Mouse (Mus musculus) myocyte (in vitro differentiated cells): ENCODE results near the gene Gdpd1. TPM values are rescaled to one million over a fixed set of nuclear protein-coding genes. Genes with fewer than 3 reads are reported as not detected.
"Not testable (repeated sequence)": the region's sequence is repeated elsewhere in the genome, so short reads cannot be mapped to it uniquely, and the experiment has no call there.

Experiments used
- H3K27me3 ChIP-seq: one replicate; pipeline ENCODE4 v1.6.1; 2011; ENCODE audit not compliant: control insufficient read depth, insufficient read depth, insufficient read length
- H3K36me3 ChIP-seq: one replicate; pipeline ENCODE4 v1.6.1; 2011; ENCODE audit not compliant: control insufficient read depth, insufficient read depth
- H3K4me2 ChIP-seq: one replicate; pipeline ENCODE4 v1.6.1; 2011; ENCODE audit warnings: low read depth, control low read depth
- H3K4me3 ChIP-seq: one replicate; pipeline ENCODE4 v1.5.1; 2011; ENCODE audit warnings: mild to moderate bottlenecking, control low read depth, moderate library complexity
- H3K79me2 ChIP-seq: one replicate; pipeline ENCODE4 v1.6.1; 2011; ENCODE audit not compliant: control insufficient read depth, insufficient read depth
- H3ac ChIP-seq: one replicate; pipeline ENCODE4 v1.6.1; 2011; ENCODE audit not compliant: control insufficient read depth, insufficient read length
- CEBPB ChIP-seq: IDR thresholded peaks from 2 replicates; pipeline ENCODE4 v1.6.1; 2011; ENCODE audit warnings: mild to moderate bottlenecking, moderate library complexity; ENCODE audit not compliant: poor library complexity, insufficient read depth, severe bottlenecking
- E2F4 ChIP-seq: IDR thresholded peaks from one replicate; pipeline ENCODE4 v1.6.1; 2011; ENCODE audit warnings: mild to moderate bottlenecking, control low read depth, moderate library complexity; ENCODE audit not compliant: insufficient read depth
- MAX ChIP-seq: IDR thresholded peaks from one replicate; pipeline ENCODE4 v1.6.1; 2011; ENCODE audit warnings: low read depth, mild to moderate bottlenecking, control low read depth
- MYOD1 ChIP-seq, 3 experiments: IDR thresholded peaks; one replicate each; pipeline ENCODE4 v1.6.1; 2011; ENCODE audit warnings: control low read depth in 2 of 3, low read depth in 2 of 3, mild to moderate bottlenecking in 2 of 3, moderate library complexity in 1 of 3; ENCODE audit not compliant: insufficient read length in 2 of 3, control insufficient read depth in 1 of 3
- MYOG ChIP-seq, 3 experiments: IDR thresholded peaks; one replicate each; pipeline ENCODE4 v1.6.1; 2011; ENCODE audit warnings: control low read depth in 2 of 3, low read depth in 2 of 3, mild to moderate bottlenecking in 2 of 3; ENCODE audit not compliant: insufficient read length in 2 of 3, control insufficient read depth in 1 of 3, insufficient read depth in 1 of 3
- POLR2A ChIP-seq: IDR thresholded peaks from one replicate; pipeline ENCODE4 v1.6.1; 2011; ENCODE audit warnings: low read depth, mild to moderate bottlenecking, control low read depth, moderate library complexity; ENCODE audit not compliant: insufficient read length
- POLR2AphosphoS2 ChIP-seq: IDR thresholded peaks from one replicate; pipeline ENCODE4 v1.6.1; 2011; ENCODE audit warnings: low read depth, control low read depth; ENCODE audit not compliant: insufficient read length
- REST ChIP-seq: IDR thresholded peaks from one replicate; pipeline ENCODE4 v1.6.1; 2011; ENCODE audit warnings: mild to moderate bottlenecking, control low read depth, moderate library complexity; ENCODE audit not compliant: insufficient read depth, insufficient read length
- SRF ChIP-seq: IDR thresholded peaks from one replicate; pipeline ENCODE4 v1.6.1; 2011; ENCODE audit warnings: low read depth; ENCODE audit not compliant: control insufficient read depth, insufficient read length
- TCF12 ChIP-seq: IDR thresholded peaks from one replicate; pipeline ENCODE4 v1.6.1; 2011; ENCODE audit warnings: mild to moderate bottlenecking, control low read depth; ENCODE audit not compliant: poor library complexity, insufficient read depth, severe bottlenecking
- TCF3 ChIP-seq: IDR thresholded peaks from one replicate; pipeline ENCODE4 v1.6.1; 2011; ENCODE audit warnings: low read depth, control low read depth; ENCODE audit not compliant: insufficient read length
- USF1 ChIP-seq: IDR thresholded peaks from one replicate; pipeline ENCODE4 v1.6.1; 2011; ENCODE audit warnings: low read depth, mild to moderate bottlenecking, control low read depth, moderate library complexity
- polyA plus RNA-seq: library from polyadenylated mRNA; unstranded; fragments of >200 nt; fragmentation: generic; extraction: Trizol; gene quantifications from one replicate; pipeline ENCODE4 v1.2.1, GENCODE M21; 2012; ENCODE audit warnings: missing spikeins

The Gdpd1 gene
- polyA plus RNA-seq, 1 experiment = 9.9 TPM

GRCm38 (mm10) chr11:87036180-87036579 lies 37.7 kb downstream of the Gdpd1 start:
- peaks cover 5% of the 10 kb centered on the region for H3K36me3 ChIP-seq
- no peak for TF ChIP-seq REST
- no peak for TF ChIP-seq MAX
- TF ChIP-seq MYOG (IDR thresholded peaks at IDR 0.05; ENCODE audit: control insufficient read depth in 1 of 3, insufficient read depth in 1 of 3, insufficient read length in 2 of 3, low read depth in 2 of 3) = no peak
- TF ChIP-seq SRF = no peak
- no peak for TF ChIP-seq POLR2AphosphoS2
- H3K4me2 ChIP-seq = no peak overlapping the region
- H3K27me3 ChIP-seq = no peaks in the 10 kb centered on the region
- H3K79me2 ChIP-seq = no peaks in the 10 kb centered on the region
- H3K4me3 ChIP-seq = no peak overlapping the region
- no peak overlapping the region for H3ac ChIP-seq

GRCm38 (mm10) chr11:87028212-87028611 lies 45.6 kb downstream of the Gdpd1 start:
- Histone ChIP-seq H3K36me3 (peaks cover 3% of the 10 kb centered on the region), H3K79me2 (no peaks in the 10 kb centered on the region), H3ac (no peak overlapping the region), H3K4me2 (no peak overlapping the region), H3K27me3 (no peaks in the 10 kb centered on the region), H3K4me3 (no peak overlapping the region)
- TF ChIP-seq TCF3 (no peak), CEBPB (no peak), MYOG (IDR thresholded peaks at IDR 0.05; ENCODE audit: control insufficient read depth in 1 of 3, insufficient read depth in 1 of 3, insufficient read length in 2 of 3, low read depth in 2 of 3) (no peak), MYOD1 (IDR thresholded peaks at IDR 0.05; ENCODE audit: control insufficient read depth in 1 of 3, insufficient read length in 2 of 3, low read depth in 2 of 3) (no peak), SRF (no peak), TCF12 (no peak), MAX (no peak), USF1 (no peak), E2F4 (no peak), REST (no peak), POLR2A (no peak), POLR2AphosphoS2 (no peak)

DNA sequence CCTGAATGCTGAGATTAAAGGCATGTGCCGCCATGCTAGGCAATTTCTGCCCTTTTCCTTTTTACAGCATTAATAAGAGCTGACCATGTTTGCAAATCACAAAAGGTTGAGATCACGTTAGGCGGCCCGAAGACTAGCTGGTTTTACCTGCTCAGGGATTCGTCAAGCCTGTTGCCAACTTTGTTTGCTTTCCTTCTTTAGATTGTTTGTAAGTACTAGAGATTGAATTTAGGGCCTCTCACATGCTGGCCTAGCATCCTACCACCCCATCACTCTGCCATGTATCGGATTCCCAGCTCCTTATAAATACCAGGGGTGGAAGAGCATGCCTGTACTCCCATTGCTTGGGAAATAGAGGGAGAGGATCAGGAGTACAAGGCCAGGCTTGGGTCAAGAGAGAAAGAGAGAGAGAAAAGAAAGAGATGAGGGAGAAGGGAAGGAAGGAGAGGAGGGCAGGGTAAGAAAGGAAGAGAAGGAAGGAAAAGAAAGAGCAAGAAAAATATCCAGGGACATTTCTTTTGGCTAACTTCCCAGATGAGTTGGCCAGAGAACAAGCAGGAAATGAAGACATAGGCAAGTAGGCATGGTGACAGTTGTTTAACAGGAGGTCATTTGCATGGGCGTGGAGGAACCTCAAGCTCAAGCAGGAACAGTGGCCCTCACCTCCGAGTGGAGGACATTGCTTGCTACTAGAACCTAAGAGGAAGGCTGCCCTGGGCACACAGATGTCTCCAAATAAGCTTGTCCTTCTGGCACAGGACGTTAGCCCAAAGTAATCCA lies 47.6 kb downstream of the Gdpd1 start:
- TF ChIP-seq USF1 (no peak), CEBPB (no peak), MYOG (IDR thresholded peaks at IDR 0.05; ENCODE audit: control insufficient read depth in 1 of 3, insufficient read depth in 1 of 3, insufficient read length in 2 of 3, low read depth in 2 of 3) (no peak), TCF3 (no peak), MYOD1 (IDR thresholded peaks at IDR 0.05; ENCODE audit: control insufficient read depth in 1 of 3, insufficient read length in 2 of 3, low read depth in 2 of 3) (no peak), POLR2AphosphoS2 (no peak), MAX (no peak), TCF12 (no peak), POLR2A (no peak), E2F4 (no peak)
- Histone ChIP-seq H3K27me3 (no peaks in the 10 kb centered on the region), H3K4me3 (no peak overlapping the region), H3K36me3 (no peaks in the 10 kb centered on the region), H3K4me2 (peak overlapping the region; percentile 7), H3K79me2 (no peaks in the 10 kb centered on the region), H3ac (no peak overlapping the region)

- Histone ChIP-seq H3K27me3 (no peaks in the 10 kb centered on the region), H3K36me3 (no peaks in the 10 kb centered on the region), H3K79me2 (no peaks in the 10 kb centered on the region), H3ac (no peak overlapping the region), H3K4me3 (no peak overlapping the region), H3K4me2 (peak overlapping the region; percentile 18)
- no peak for TF ChIP-seq MYOD1 (IDR thresholded peaks at IDR 0.05; ENCODE audit: control insufficient read depth in 1 of 3, insufficient read length in 2 of 3, low read depth in 2 of 3)
- peak; percentile 76 for TF ChIP-seq USF1
- TF ChIP-seq POLR2A = no peak
Observed at GRCm38 (mm10) chr11:87025351-87025750, 48.5 kb downstream of the Gdpd1 start.

- not testable (repeated sequence) for H3ac ChIP-seq, H3K4me3 ChIP-seq, H3K4me2 ChIP-seq, H3K36me3 ChIP-seq, H3K79me2 ChIP-seq, H3K27me3 ChIP-seq
Observed at GRCm38 (mm10) chr11:87023240-87023639, 50.6 kb downstream of the Gdpd1 start.

DNA sequence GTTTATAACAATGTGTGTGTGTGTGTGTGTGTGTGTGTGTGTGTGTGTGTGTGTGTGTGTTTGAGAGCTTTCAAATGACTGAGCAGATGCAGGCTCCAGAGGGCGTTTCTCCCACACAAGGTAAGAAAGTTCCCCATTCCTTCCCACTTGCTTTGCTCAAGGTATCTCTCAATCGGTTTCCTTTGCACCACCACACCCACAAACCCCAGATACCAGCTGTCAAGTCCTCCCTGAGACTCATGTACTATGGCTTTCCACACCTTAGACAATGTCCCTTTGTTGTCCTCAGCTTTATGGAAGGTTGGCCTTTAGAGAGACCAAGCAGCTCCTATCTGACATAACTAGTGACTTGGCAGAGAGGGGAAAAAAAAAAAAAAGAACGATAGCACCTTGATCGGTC lies 51.1 kb downstream of the Gdpd1 start:
- Histone ChIP-seq H3K4me2 (no peak overlapping the region), H3K4me3 (no peak overlapping the region)
- no peak for TF ChIP-seq SRF
- TF ChIP-seq MYOD1 (IDR thresholded peaks at IDR 0.05; ENCODE audit: control insufficient read depth in 1 of 3, insufficient read length in 2 of 3, low read depth in 2 of 3) = no peak
- no peak for TF ChIP-seq CEBPB
- no peak for TF ChIP-seq POLR2A
- no peak for TF ChIP-seq TCF3
- no peak for TF ChIP-seq TCF12

More for the DNA sequence above, 51.1 kb downstream of the Gdpd1 start:
- no peaks in the 10 kb centered on the region for H3K79me2 ChIP-seq
- no peaks in the 10 kb centered on the region for H3K36me3 ChIP-seq
- no peak overlapping the region for H3ac ChIP-seq
- no peaks in the 10 kb centered on the region for H3K27me3 ChIP-seq
